Mouse (Mus musculus) testis, adult 2 months (tissue): Measurements from ENCODE around the gene Anks6. TPM values are rescaled to one million over a fixed set of nuclear protein-coding genes. Genes with fewer than 3 reads are reported as not detected.

Source experiments
- H3K27ac ChIP-seq: fragments of 200-500 bp; 2 replicates; pipeline ENCODE4 v1.5.1; 2012; ENCODE audit warnings: low read depth, low read length; ENCODE audit not compliant: control insufficient read depth, insufficient read depth
- H3K27me3 ChIP-seq: fragments of 200-500 bp; 2 replicates; pipeline ENCODE4 v1.6.1; 2012; ENCODE audit warnings: mild to moderate bottlenecking, low read length, moderate library complexity; ENCODE audit not compliant: control insufficient read depth, insufficient read depth
- H3K36me3 ChIP-seq: fragments of 200-500 bp; 2 replicates; pipeline ENCODE4 v1.6.1; 2012; ENCODE audit warnings: mild to moderate bottlenecking, low read length; ENCODE audit not compliant: control insufficient read depth, insufficient read depth
- H3K4me1 ChIP-seq: fragments of 200-500 bp; 2 replicates; pipeline ENCODE4 v1.6.1; 2012; ENCODE audit warnings: low read length; ENCODE audit not compliant: control insufficient read depth, insufficient read depth
- H3K4me3 ChIP-seq: fragments of 200-500 bp; 2 replicates; pipeline ENCODE4 v1.5.1; 2012; ENCODE audit warnings: low read depth, mild to moderate bottlenecking, low read length, moderate library complexity, mixed read lengths; ENCODE audit not compliant: control insufficient read depth
- CTCF ChIP-seq: fragments of 200-500 bp; IDR thresholded peaks from 2 replicates; pipeline ENCODE4 v1.5.1; 2012; ENCODE audit warnings: low read depth, mild to moderate bottlenecking, inconsistent platforms, low read length, moderate library complexity; ENCODE audit not compliant: control insufficient read depth, insufficient read depth, insufficient replicate concordance
- POLR2A ChIP-seq: fragments of 200-500 bp; IDR thresholded peaks from 2 replicates; pipeline ENCODE4 v1.6.1; 2012; ENCODE audit warnings: low read depth, mild to moderate bottlenecking, inconsistent platforms, low read length, moderate library complexity; ENCODE audit not compliant: control insufficient read depth
- polyA plus RNA-seq: library from polyadenylated mRNA; depleted of rRNA; stranded (reverse); fragments of >200 nt; gene quantifications from 2 replicates; pipeline ENCODE4 v1.2.3, GENCODE M21; 2012; rRNA removed

Gene Anks6
- 4.3 and 6.2 TPM in 2 replicates for polyA plus RNA-seq

DNA sequence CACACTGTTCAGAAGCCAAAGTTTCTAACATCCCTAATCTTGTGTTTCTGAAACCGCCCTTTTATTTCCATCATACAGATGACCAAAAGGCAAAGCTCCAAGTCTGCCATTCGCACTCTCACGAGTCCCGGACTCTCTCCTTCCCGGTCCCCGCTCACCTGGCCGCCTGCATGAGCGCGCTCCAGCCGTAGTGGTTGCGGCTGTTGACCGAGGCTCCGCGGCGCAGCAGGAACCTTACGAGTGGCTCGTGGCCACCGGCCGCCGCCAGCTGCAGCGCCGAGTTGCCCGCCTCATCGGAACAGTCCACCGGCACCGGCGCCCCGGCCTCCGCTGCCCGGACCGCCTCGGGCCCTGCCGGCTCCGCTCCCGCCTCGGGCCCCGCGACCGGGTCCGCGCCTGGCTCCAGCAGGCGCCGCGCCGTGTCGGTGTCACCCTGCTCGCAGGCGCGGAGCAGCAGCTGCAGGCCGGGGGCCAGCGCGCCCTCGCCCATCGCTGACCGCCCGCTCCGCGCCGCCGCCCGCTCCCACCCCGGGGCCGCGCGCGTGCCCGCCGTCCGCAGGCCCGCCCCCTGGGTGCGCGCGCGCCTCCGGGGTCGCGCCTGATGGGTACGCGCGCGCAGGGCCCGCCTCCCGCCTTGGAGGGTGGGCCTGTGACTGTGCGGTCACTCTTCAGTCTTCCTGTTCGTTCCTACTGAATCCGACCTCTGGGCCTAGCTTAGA, at the start of gene Anks6:
TSS of gene Anks6 (minus strand) at position 637 of the 719 bp plus-strand sequence.
- Histone ChIP-seq H3K27me3 (no peaks in the 10 kb centered on the region), H3K36me3 (no peaks in the 10 kb centered on the region), H3K4me1 (peaks cover 8% of the 10 kb centered on the region; the same call in 1 of the 2 replicates), H3K27ac (no peak within 1 kb of the TSS), H3K4me3 (peak within 1 kb of the TSS; percentile 93)
- TF ChIP-seq CTCF (no peak), POLR2A (peak; percentile 61)

DNA sequence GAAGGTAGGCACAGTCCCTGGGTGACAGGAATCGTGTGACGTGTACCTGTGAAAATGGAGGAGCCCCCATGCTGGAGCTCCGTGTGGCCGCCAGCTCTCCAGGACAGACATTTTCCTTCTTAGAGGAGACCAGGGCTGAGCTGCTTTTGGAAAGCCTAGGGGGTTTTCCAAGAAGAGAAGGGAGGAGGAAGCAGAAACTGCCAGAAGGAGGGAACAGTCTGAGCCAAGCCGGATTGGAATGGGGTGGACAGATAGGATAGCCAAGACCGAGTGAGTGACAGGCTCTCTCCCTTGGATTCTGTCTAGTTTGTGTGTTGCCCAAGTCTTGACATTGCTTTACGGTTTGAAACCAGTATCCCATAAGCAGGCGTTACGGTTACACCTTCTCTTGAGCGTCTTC, 46.3 kb upstream of the Anks6 start:
- TF ChIP-seq CTCF (no peak), POLR2A (no peak)
- Histone ChIP-seq H3K27me3 (no peaks in the 10 kb centered on the region), H3K36me3 (no peaks in the 10 kb centered on the region), H3K27ac (no peak overlapping the region), H3K4me3 (no peak overlapping the region), H3K4me1 (no peaks in the 10 kb centered on the region)

DNA sequence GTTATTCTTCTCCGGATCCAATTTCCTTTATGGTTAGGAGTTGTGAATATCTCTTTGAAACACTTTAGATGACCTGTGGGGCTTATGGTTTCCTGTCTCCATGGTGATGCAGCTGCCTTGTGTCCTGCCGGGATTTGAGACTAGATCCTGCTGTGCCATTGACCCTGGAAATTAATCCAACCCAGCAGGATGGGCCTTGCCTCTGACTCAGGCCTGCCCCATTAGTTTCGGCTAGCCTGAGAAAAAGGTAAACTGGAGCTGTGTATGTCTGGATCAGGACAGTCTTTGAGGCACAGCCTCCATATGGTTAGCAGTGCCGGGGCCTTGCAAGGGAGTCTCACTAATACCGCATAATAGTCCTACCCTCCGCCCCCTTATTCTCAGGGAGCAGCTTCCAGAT, 36.4 kb upstream of the Anks6 start:
- peaks cover 8% of the 10 kb centered on the region; the same call in 1 of the 2 replicates for H3K4me1 ChIP-seq
- no peak overlapping the region for H3K4me3 ChIP-seq
- no peak for TF ChIP-seq CTCF
- no peak for TF ChIP-seq POLR2A
- H3K36me3 ChIP-seq = no peaks in the 10 kb centered on the region
- H3K27me3 ChIP-seq = no peaks in the 10 kb centered on the region; the same call in 1 of the 2 replicates
- no peak overlapping the region for H3K27ac ChIP-seq

DNA sequence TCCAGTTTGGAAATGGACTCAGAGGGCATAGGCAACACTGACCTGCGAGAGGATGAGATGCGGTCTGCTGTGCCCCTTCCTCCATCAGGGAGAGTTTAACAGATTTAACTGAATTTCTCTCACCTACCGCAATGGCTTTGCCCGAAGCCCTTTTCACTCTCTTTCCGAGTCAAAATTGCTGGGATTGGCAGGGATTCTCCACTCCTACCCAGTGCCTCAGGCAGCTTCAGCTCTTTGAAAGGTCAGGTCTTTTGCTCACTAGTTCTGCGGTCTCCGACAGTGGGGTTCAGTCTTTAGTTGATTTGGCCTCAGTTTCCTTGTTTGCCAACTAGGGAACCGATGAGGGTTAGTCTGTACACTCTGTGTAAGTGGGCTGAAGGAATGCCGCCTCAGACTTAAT, 35.9 kb upstream of the Anks6 start:
- Histone ChIP-seq H3K4me3 (no peak overlapping the region), H3K36me3 (no peaks in the 10 kb centered on the region), H3K4me1 (peaks cover 8% of the 10 kb centered on the region; the same call in 1 of the 2 replicates), H3K27ac (no peak overlapping the region), H3K27me3 (no peaks in the 10 kb centered on the region; the same call in 1 of the 2 replicates)
- TF ChIP-seq CTCF (no peak), POLR2A (no peak)

DNA sequence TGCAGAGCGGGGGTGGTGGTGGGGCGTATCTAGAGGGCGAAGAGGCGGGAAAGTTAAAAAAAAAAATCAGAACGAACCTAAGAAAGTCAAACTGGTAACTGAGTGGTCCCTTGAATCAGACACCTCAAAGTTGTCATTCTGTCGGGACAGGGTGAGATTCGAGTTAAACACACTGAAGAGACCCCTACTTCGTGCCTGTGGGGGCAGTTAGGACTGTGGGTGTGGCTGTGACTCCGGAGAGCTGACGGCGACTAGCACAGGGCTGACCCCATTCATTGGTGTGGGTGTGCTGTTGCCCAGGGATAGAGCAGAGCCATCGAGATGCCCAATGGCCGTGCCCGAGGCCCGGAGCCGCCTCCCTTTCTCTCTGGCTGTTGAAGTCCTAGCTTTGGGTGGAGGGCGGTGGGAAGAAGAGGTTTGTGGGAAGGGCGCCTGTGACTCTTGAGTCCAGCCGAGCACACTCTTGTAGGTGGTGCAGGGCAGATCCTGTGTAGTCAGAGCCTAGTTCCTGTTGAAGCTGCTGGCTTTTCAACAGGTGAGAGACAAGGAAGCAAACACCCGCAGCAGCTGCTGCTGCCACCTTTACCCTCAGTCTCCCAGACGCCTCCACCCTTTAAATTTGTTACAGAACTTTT, 35.3 kb upstream of the Anks6 start:
- H3K27me3 ChIP-seq = no peaks in the 10 kb centered on the region; the same call in 1 of the 2 replicates
- H3K4me3 ChIP-seq = peak overlapping the region; percentile 80
- H3K27ac ChIP-seq = no peak overlapping the region

DNA sequence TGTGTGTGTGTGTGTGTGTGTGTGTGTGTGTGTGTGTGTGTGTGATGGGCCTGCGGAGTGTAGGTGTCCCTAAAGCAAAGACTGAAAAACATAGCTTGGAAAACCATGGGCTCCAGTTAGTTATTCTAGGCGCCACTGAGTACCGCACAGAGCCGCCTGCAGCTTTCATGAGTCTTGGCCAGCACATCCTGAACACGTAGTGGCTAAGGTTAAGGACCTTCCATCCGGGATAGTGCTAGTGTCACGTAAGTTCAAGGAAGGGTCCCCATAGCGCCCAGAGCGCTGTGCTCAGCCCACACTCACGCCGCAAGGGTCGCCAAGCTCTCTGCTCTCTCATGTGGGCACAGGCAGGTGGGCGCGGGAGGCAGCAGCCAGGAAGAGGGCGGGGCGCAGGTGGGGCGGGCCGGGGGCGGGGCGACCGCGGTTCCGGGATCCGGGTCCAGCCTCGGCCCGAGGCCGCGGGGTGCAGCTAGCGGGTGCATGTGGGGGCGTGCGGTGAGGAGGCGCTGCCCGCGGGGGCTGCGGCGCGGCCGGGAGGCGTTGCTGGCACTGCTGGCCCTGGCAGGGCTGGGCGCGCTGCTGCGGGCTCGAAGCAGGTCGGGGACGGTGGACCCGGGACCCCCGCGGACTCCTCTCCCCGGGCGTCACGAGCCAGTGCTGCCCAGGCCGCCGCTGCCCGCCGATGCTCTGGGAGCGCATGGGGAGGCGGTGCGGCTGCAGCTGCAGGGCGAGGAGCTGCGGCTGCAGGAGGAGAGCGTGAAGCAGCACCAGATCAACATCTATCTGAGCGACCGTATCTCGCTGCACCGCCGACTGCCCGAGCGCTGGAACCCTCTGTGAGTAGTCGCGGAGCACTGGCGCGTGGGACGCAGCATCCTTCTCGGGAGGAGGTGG, 34.5 kb upstream of the Anks6 start, which contains the start of gene Galnt12:
TSS of gene Galnt12 (plus strand) at position 417 of the 894 bp plus-strand sequence.
- Histone ChIP-seq H3K4me3 (peak within 1 kb of the TSS; percentile 80), H3K27me3 (no peaks in the 10 kb centered on the region; the same call in 1 of the 2 replicates), H3K36me3 (no peaks in the 10 kb centered on the region), H3K27ac (no peak within 1 kb of the TSS), H3K4me1 (peaks cover 8% of the 10 kb centered on the region; the same call in 1 of the 2 replicates)
- no peak for TF ChIP-seq CTCF
- no peak for TF ChIP-seq POLR2A

More for the DNA sequence above, 35.3 kb upstream of the Anks6 start:
- Histone ChIP-seq H3K36me3 (no peaks in the 10 kb centered on the region), H3K4me1 (peaks cover 8% of the 10 kb centered on the region; the same call in 1 of the 2 replicates)
- no peak for TF ChIP-seq POLR2A

DNA sequence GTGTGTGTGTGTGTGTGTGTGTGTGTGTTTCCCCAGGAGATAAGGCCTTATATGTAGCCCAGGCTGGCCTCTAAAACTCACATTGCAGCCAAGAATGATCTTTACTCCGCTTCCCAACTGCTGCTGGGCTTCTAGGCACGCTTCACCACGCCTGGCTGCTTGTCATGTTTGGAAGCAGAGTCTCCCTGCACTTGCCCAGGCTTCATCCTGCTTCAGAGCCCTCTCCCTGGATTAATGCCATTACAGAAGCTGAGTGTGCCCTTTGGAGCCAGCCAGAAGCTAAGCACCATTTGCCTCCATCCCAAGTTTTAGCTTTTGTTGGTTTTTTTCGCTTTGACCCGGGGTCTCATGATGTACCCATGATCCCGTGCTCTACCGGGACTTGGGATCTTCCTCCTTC, 31.4 kb upstream of the Anks6 start:
- no peak for TF ChIP-seq CTCF
- TF ChIP-seq POLR2A = no peak
- Histone ChIP-seq H3K4me1 (peaks cover 8% of the 10 kb centered on the region; the same call in 1 of the 2 replicates), H3K36me3 (no peaks in the 10 kb centered on the region), H3K27ac (no peak overlapping the region), H3K27me3 (no peaks in the 10 kb centered on the region; the same call in 1 of the 2 replicates), H3K4me3 (no peak overlapping the region)
